11 mouse cellular contexts compared by ENCODE assay signal in the genomic region with DNA sequence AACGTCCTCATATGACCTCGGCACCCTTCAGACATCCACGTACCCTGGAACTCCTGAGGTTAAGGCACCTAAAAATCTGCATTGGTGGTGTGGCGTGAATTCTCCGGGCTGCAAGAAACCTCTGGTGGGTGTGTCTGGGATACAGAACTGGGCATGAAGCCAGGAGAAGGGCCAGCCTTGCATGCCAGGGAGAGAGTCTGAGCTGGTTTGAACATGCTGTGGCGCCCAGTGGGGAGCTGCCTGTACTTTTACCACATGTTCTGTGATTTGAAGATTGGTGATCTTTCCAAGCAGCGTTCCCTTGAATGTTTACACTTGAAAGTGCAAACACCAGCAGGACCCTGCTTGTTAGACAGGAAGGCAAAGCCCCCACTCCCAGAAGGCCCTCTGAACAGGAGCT.
DNase-seq lines count a peak whose midpoint lies in the region; ATAC-seq lines count a peak whose summit lies in the region.
"Had no signal": no experiment of that assay in that cellular context is flagged by ENCODE, and none has a peak within 500 bp of the region (broad histone marks: within the 10 kb centered on the region; RNA-seq: fewer than 3 reads in every experiment).

No protein-coding gene starts in this region.

- no peaks in the 10 kb centered on the region for H3K27me3 ChIP-seq in forebrain, embryonic 13.5 days
- no peaks in the 10 kb centered on the region for H3K27me3 ChIP-seq in forebrain, embryonic 16.5 days (replicated peaks; ENCODE audit: control insufficient read depth, insufficient read depth, low read length)
- no peaks in the 10 kb centered on the region for H3K27me3 ChIP-seq in midbrain, embryonic 14.5 days (ENCODE audit: control insufficient read depth, insufficient read depth, low read length)
- H3K27me3 ChIP-seq in midbrain, embryonic 13.5 days: no peaks in the 10 kb centered on the region
- no peaks in the 10 kb centered on the region for H3K27me3 ChIP-seq in stomach, embryonic 16.5 days (ENCODE audit: control insufficient read depth, insufficient read depth, low read length)
- H3K27me3 ChIP-seq: intestine, embryonic 15.5 days; liver, embryonic 12.5 days had no signal

- ATAC-seq in forebrain, embryonic 13.5 days: 0 out of 2 replicates have a peak, but pooled peaks have one; percentile 50
- ATAC-seq in forebrain, embryonic 16.5 days: no peak
- no peak for ATAC-seq in midbrain, embryonic 14.5 days (ENCODE audit: low FRiP score, low TSS enrichment)
- no peak for ATAC-seq in midbrain, embryonic 13.5 days
- peak; percentile 61; the same call in 1 of the 2 replicates for ATAC-seq in stomach, embryonic 16.5 days (ENCODE audit: insufficient read depth, low FRiP score)
- ATAC-seq: intestine, embryonic 15.5 days; liver, embryonic 12.5 days had no signal

- no peak overlapping the region for H3K27ac ChIP-seq in forebrain, embryonic 13.5 days
- no peak overlapping the region for H3K27ac ChIP-seq in forebrain, embryonic 16.5 days (ENCODE audit: low read length)
- no peak overlapping the region for H3K27ac ChIP-seq in midbrain, embryonic 14.5 days (replicated peaks; ENCODE audit: low read depth, low read length)
- H3K27ac ChIP-seq in midbrain, embryonic 13.5 days: no peak overlapping the region
- H3K27ac ChIP-seq in stomach, embryonic 16.5 days (ENCODE audit: low read length): peak overlapping the region; percentile 77
- H3K27ac ChIP-seq: intestine, embryonic 15.5 days; liver, embryonic 12.5 days had no signal

- peaks cover 9% of the 10 kb centered on the region for H3K4me1 ChIP-seq in forebrain, embryonic 13.5 days
- no peaks in the 10 kb centered on the region for H3K4me1 ChIP-seq in forebrain, embryonic 16.5 days (replicated peaks; ENCODE audit: control insufficient read depth, insufficient read depth, low read length)
- H3K4me1 ChIP-seq in midbrain, embryonic 14.5 days (ENCODE audit: control insufficient read depth, insufficient read depth, low read length): 0 out of 2 replicates have a peak, but pooled peaks cover 7% of the 10 kb centered on the region
- peaks cover 9% of the 10 kb centered on the region; the same call in 1 of the 2 replicates for H3K4me1 ChIP-seq in midbrain, embryonic 13.5 days (replicated peaks)
- peaks cover 18% of the 10 kb centered on the region for H3K4me1 ChIP-seq in stomach, embryonic 16.5 days (ENCODE audit: control insufficient read depth, insufficient read depth, low read length)
- H3K4me1 ChIP-seq: liver, embryonic 12.5 days had no signal

- no peaks in the 10 kb centered on the region for H3K9me3 ChIP-seq in forebrain, embryonic 13.5 days (replicated peaks)
- H3K9me3 ChIP-seq in forebrain, embryonic 16.5 days (ENCODE audit: control insufficient read depth, low read length): no peaks in the 10 kb centered on the region
- H3K9me3 ChIP-seq in midbrain, embryonic 14.5 days (ENCODE audit: control insufficient read depth, low read length): no peaks in the 10 kb centered on the region
- no peaks in the 10 kb centered on the region for H3K9me3 ChIP-seq in midbrain, embryonic 13.5 days
- H3K9me3 ChIP-seq in stomach, embryonic 16.5 days (replicated peaks; ENCODE audit: control insufficient read depth, low read length): no peaks in the 10 kb centered on the region
- H3K9me3 ChIP-seq: intestine, embryonic 15.5 days; liver, embryonic 12.5 days had no signal

- no peak overlapping the region for H3K4me3 ChIP-seq in forebrain, embryonic 13.5 days
- no peak overlapping the region for H3K4me3 ChIP-seq in forebrain, embryonic 16.5 days (replicated peaks; ENCODE audit: low read length)
- H3K4me3 ChIP-seq in midbrain, embryonic 14.5 days (replicated peaks; ENCODE audit: low read depth, low read length): no peak overlapping the region
- H3K4me3 ChIP-seq in midbrain, embryonic 13.5 days (replicated peaks): no peak overlapping the region
- no peak overlapping the region for H3K4me3 ChIP-seq in stomach, embryonic 16.5 days (replicated peaks; ENCODE audit: low read length)
- H3K4me3 ChIP-seq: intestine, embryonic 15.5 days; liver, embryonic 12.5 days had no signal

- no peaks in the 10 kb centered on the region for H3K36me3 ChIP-seq in forebrain, embryonic 13.5 days (ENCODE audit: poor library complexity, severe bottlenecking)
- H3K36me3 ChIP-seq in forebrain, embryonic 16.5 days (ENCODE audit: control insufficient read depth, insufficient read depth): no peaks in the 10 kb centered on the region
- no peaks in the 10 kb centered on the region for H3K36me3 ChIP-seq in midbrain, embryonic 14.5 days (ENCODE audit: control insufficient read depth, insufficient read depth, low read length)
- no peaks in the 10 kb centered on the region for H3K36me3 ChIP-seq in midbrain, embryonic 13.5 days
- H3K36me3 ChIP-seq in stomach, embryonic 16.5 days (ENCODE audit: control insufficient read depth, insufficient read depth, low read length): no peaks in the 10 kb centered on the region
- H3K36me3 ChIP-seq: intestine, embryonic 15.5 days; liver, embryonic 12.5 days had no signal

- WGBS in forebrain, embryonic 13.5 days: 72% methylated on average over 7 of the region's 7 CpGs
- 53% methylated on average over 7 of the region's 7 CpGs for WGBS in forebrain, embryonic 16.5 days
- WGBS in midbrain, embryonic 14.5 days: 79% methylated on average over 7 of the region's 7 CpGs
- WGBS in midbrain, embryonic 13.5 days: 77% methylated on average over 7 of the region's 7 CpGs
- WGBS in stomach, embryonic 16.5 days: 47% methylated on average over 7 of the region's 7 CpGs

- H3K9ac ChIP-seq in forebrain, embryonic 13.5 days: no peak overlapping the region
- H3K9ac ChIP-seq in forebrain, embryonic 16.5 days (replicated peaks; ENCODE audit: low read depth, low read length): no peak overlapping the region
- no peak overlapping the region for H3K9ac ChIP-seq in midbrain, embryonic 14.5 days (replicated peaks; ENCODE audit: low read length)
- no peak overlapping the region for H3K9ac ChIP-seq in midbrain, embryonic 13.5 days (replicated peaks)
- H3K9ac ChIP-seq in stomach, embryonic 16.5 days (ENCODE audit: low read length): no peak overlapping the region
- H3K9ac ChIP-seq: intestine, embryonic 15.5 days; liver, embryonic 12.5 days had no signal

- peak; percentile 26 for DNase-seq in midbrain, embryonic 14.5 days
- DNase-seq in kidney, postnatal 10 days: peak; percentile 52
- no peak for DNase-seq in spleen, adult 12 weeks (ENCODE audit: low spot score)
- DNase-seq in T-cell, adult 2 months (ENCODE audit: low spot score): no peak
- DNase-seq: gastrocnemius, postnatal 14 days had no signal

- no peak overlapping the region for H3K4me2 ChIP-seq in forebrain, embryonic 13.5 days
- H3K4me2 ChIP-seq in forebrain, embryonic 16.5 days (ENCODE audit: low read length): no peak overlapping the region
- no peak overlapping the region for H3K4me2 ChIP-seq in midbrain, embryonic 14.5 days (ENCODE audit: low read length)
- H3K4me2 ChIP-seq in midbrain, embryonic 13.5 days (replicated peaks): no peak overlapping the region
- no peak overlapping the region for H3K4me2 ChIP-seq in stomach, embryonic 16.5 days (ENCODE audit: low read depth, low read length)
- H3K4me2 ChIP-seq: intestine, embryonic 15.5 days; liver, embryonic 12.5 days had no signal

Comparison
In these comparisons a context has a peak if more than half of its experiments do, and no peak if none do; other contexts are left out.
1. ATAC-seq: peak in forebrain, embryonic 13.5 days (single experiment) and stomach, embryonic 16.5 days (single experiment); none in forebrain, embryonic 16.5 days (single experiment), midbrain, embryonic 14.5 days (single experiment) and midbrain, embryonic 13.5 days (single experiment).
2. DNase-seq: peak in midbrain, embryonic 14.5 days (single experiment) and kidney, postnatal 10 days (single experiment); none in spleen, adult 12 weeks (single experiment) and T-cell, adult 2 months (single experiment).